Mouse (Mus musculus): ENCODE data around the gene H6pd.

H6pd gene

GRCm38 (mm10) chr4:149971393-149971792, 37.4 kb downstream of the H6pd start:
- no peak for DNase-seq

- no peak for DNase-seq
Measured at GRCm38 (mm10) chr4:149968526-149968925, 40.3 kb downstream of the H6pd start.

- DNase-seq: peak; percentile 54 to 57
Measured at GRCm38 (mm10) chr4:149966963-149967362, 41.9 kb downstream of the H6pd start.

GRCm38 (mm10) chr4:149966252-149966651, 42.6 kb downstream of the H6pd start:
- peak; percentile 71 to 76 for DNase-seq

- no peak for DNase-seq
Measured at GRCm38 (mm10) chr4:149965672-149966071, 43.2 kb downstream of the H6pd start.

- no peak for DNase-seq
Measured at GRCm38 (mm10) chr4:149965242-149965641, 43.6 kb downstream of the H6pd start.

GRCm38 (mm10) chr4:149964770-149965169, 44.1 kb downstream of the H6pd start:
- no peak for DNase-seq

- no peak for DNase-seq
Measured at GRCm38 (mm10) chr4:149964285-149964684, 44.5 kb downstream of the H6pd start.

- no peak for DNase-seq
Measured at GRCm38 (mm10) chr4:149960391-149960790, 48.4 kb downstream of the H6pd start.

- DNase-seq: no peak
Measured at GRCm38 (mm10) chr4:149959816-149960215, 49.0 kb downstream of the H6pd start.

GRCm38 (mm10) chr4:149958566-149958965, 50.3 kb downstream of the H6pd start:
- peak; percentile 89 to 91 for DNase-seq

- DNase-seq: no peak
Measured at GRCm38 (mm10) chr4:149956048-149956447, 52.8 kb downstream of the H6pd start.

- no peak for DNase-seq
Measured at GRCm38 (mm10) chr4:149955631-149956030, 53.2 kb downstream of the H6pd start.

GRCm38 (mm10) chr4:149954893-149955439, 53.9 kb downstream of the H6pd start, which contains the start of gene Spsb1:
Spsb1 (minus strand) TSS chr4:149955043.
- DNase-seq: peak; percentile 93 to 94

- DNase-seq: peak; percentile 59 to 64
Measured at GRCm38 (mm10) chr4:149953621-149954481, 55.0 kb downstream of the H6pd start.

- peak; percentile 51 to 55 for DNase-seq
Measured at GRCm38 (mm10) chr4:149952201-149952600, 56.6 kb downstream of the H6pd start.

- no peak for DNase-seq
Measured at GRCm38 (mm10) chr4:149951201-149951600, 57.6 kb downstream of the H6pd start.

- DNase-seq: no peak
Measured at GRCm38 (mm10) chr4:149949691-149950090, 59.1 kb downstream of the H6pd start.

- no peak for DNase-seq
Measured at GRCm38 (mm10) chr4:149948119-149948518, 60.7 kb downstream of the H6pd start.

- DNase-seq: no peak
Measured at GRCm38 (mm10) chr4:149947396-149947795, 61.4 kb downstream of the H6pd start.

- no peak for DNase-seq
Measured at GRCm38 (mm10) chr4:149945194-149945593, 63.6 kb downstream of the H6pd start.

- no peak for DNase-seq
Measured at GRCm38 (mm10) chr4:149944214-149944613, 64.6 kb downstream of the H6pd start.

- DNase-seq: peak; percentile 42 to 44
Measured at GRCm38 (mm10) chr4:149942831-149943741, 65.7 kb downstream of the H6pd start.
